Comparison of ENCODE assay signal across 12 mouse cellular contexts in the genomic region with DNA sequence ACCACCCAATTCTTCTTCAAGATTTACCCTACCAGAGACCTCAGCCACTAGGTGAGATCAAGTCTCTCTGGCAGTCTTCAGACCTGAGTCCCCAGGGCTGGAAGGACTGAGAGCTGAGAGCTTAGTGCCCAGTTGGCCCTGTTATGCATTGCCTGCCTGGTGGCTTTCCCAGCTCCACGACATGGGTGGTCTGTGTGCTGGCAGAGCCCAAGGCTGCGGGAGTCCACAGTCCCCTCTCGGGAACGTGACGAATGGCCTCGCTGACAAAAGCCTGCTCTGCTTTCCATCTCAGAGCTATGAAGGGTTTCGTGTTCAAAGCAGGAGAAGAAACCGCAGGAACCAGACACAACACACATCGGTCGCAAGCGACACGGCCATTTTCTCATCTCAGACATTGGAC.
DNase-seq lines count a peak whose midpoint lies in the region; ATAC-seq and TF ChIP-seq lines count a peak whose summit lies in the region.
"Had no signal": no experiment of that assay in that cellular context is flagged by ENCODE, and none has a peak within 500 bp of the region (broad histone marks: within the 10 kb centered on the region; RNA-seq: fewer than 3 reads in every experiment).

No protein-coding gene starts in this region.

- H3K4me1 ChIP-seq in heart, embryonic 11.5 days (ENCODE audit: control insufficient read depth, insufficient read depth, low read length), result peaks cover 4% of the 10 kb centered on the region; the same call in 1 of the 2 replicates
- H3K4me1 ChIP-seq in embryonic facial prominence, embryonic 11.5 days (ENCODE audit: control insufficient read depth, insufficient read depth, low read length), result no peaks in the 10 kb centered on the region
- peaks cover 15% of the 10 kb centered on the region for H3K4me1 ChIP-seq in limb, embryonic 14.5 days (ENCODE audit: control insufficient read depth, insufficient read depth, low read length)

- DNase-seq in heart, postnatal 4 days, result peak; percentile 34
- peak; percentile 15 for DNase-seq in brain, embryonic 14.5 days (ENCODE audit: low read depth)
- peak; percentile 56 for DNase-seq in embryonic facial prominence, embryonic 11.5 days (ENCODE audit: low spot score)
- peak; percentile 38 for DNase-seq in limb, embryonic 14.5 days (ENCODE audit: low spot score)
- DNase-seq in urinary bladder, postnatal 14 days (ENCODE audit: low spot score), result no peak
- no peak for DNase-seq in cerebellum, postnatal 14 days
- no peak for DNase-seq in c-Kit-positive CD71-positive TER-119-positive erythroid progenitor cells, embryonic 14.5 days (ENCODE audit: low spot score)
- DNase-seq: liver, postnatal 0 days; right cerebral cortex, postnatal 4 days; thymus, adult 18-20 months had no signal

- no peaks in the 10 kb centered on the region for H3K27me3 ChIP-seq in heart, embryonic 11.5 days (ENCODE audit: control insufficient read depth, insufficient read depth, low read length)
- H3K27me3 ChIP-seq in embryonic facial prominence, embryonic 11.5 days (ENCODE audit: control insufficient read depth, insufficient read depth, low read length), result no peaks in the 10 kb centered on the region
- no peaks in the 10 kb centered on the region for H3K27me3 ChIP-seq in limb, embryonic 14.5 days (ENCODE audit: control insufficient read depth, insufficient read depth, low read length)

- no peaks in the 10 kb centered on the region for H3K9me3 ChIP-seq in heart, embryonic 11.5 days (replicated peaks; ENCODE audit: control insufficient read depth, low read length)
- H3K9me3 ChIP-seq in embryonic facial prominence, embryonic 11.5 days (replicated peaks; ENCODE audit: control insufficient read depth, low read length), result no peaks in the 10 kb centered on the region
- H3K9me3 ChIP-seq in limb, embryonic 14.5 days (ENCODE audit: control insufficient read depth, low read length), result no peaks in the 10 kb centered on the region

- no peak overlapping the region for H3K9ac ChIP-seq in heart, embryonic 11.5 days (ENCODE audit: low read depth, low read length)
- H3K9ac ChIP-seq in embryonic facial prominence, embryonic 11.5 days (replicated peaks; ENCODE audit: low read length), result no peak overlapping the region
- no peak overlapping the region for H3K9ac ChIP-seq in limb, embryonic 14.5 days (ENCODE audit: low read depth, low read length, severe bottlenecking)
- H3K9ac ChIP-seq: liver, postnatal 0 days had no signal

- H3K36me3 ChIP-seq in heart, embryonic 11.5 days (ENCODE audit: control insufficient read depth, insufficient read depth, low read length), result no peaks in the 10 kb centered on the region
- H3K36me3 ChIP-seq in embryonic facial prominence, embryonic 11.5 days (replicated peaks; ENCODE audit: control insufficient read depth, insufficient read depth, low read depth, low read length), result no peaks in the 10 kb centered on the region
- H3K36me3 ChIP-seq in limb, embryonic 14.5 days (ENCODE audit: control insufficient read depth, insufficient read depth, low read length), result no peaks in the 10 kb centered on the region

- WGBS in heart, embryonic 11.5 days (ENCODE audit: insufficient replicate concordance), result 36% methylated on average over 12 of the region's 12 CpGs
- 63% methylated on average over 12 of the region's 12 CpGs for WGBS in embryonic facial prominence, embryonic 11.5 days
- 23% methylated on average over 12 of the region's 12 CpGs for WGBS in limb, embryonic 14.5 days

- no peak overlapping the region for H3K4me3 ChIP-seq in heart, embryonic 11.5 days (ENCODE audit: low read depth, low read length)
- H3K4me3 ChIP-seq in embryonic facial prominence, embryonic 11.5 days (ENCODE audit: low read depth, low read length), result no peak overlapping the region
- no peak overlapping the region for H3K4me3 ChIP-seq in limb, embryonic 14.5 days (replicated peaks; ENCODE audit: low read length)
- H3K4me3 ChIP-seq: myocyte had no signal

- TF ChIP-seq CTCF in brain, embryonic 14.5 days (IDR thresholded peaks at IDR 0.05; ENCODE audit: borderline replicate concordance, extremely low read depth, insufficient read depth, insufficient read length), result no peak

- H3K27ac ChIP-seq in heart, embryonic 11.5 days (ENCODE audit: low read depth, low read length), result no peak overlapping the region
- no peak overlapping the region for H3K27ac ChIP-seq in embryonic facial prominence, embryonic 11.5 days (replicated peaks; ENCODE audit: low read depth, low read length)
- peak overlapping the region; percentile 39; the same call in 1 of the 2 replicates for H3K27ac ChIP-seq in limb, embryonic 14.5 days (replicated peaks; ENCODE audit: low read depth, low read length)

- TF ChIP-seq POLR2A in brain, embryonic 14.5 days (IDR thresholded peaks at IDR 0.05; ENCODE audit: borderline replicate concordance, extremely low read depth, insufficient read depth, insufficient read length, poor library complexity, severe bottlenecking), result no peak
- no peak for TF ChIP-seq POLR2A in limb, embryonic 14.5 days (IDR thresholded peaks at IDR 0.05; ENCODE audit: borderline replicate concordance, extremely low read depth, insufficient read depth, insufficient read length)

- no peak overlapping the region for H3K4me2 ChIP-seq in heart, embryonic 11.5 days
- H3K4me2 ChIP-seq in embryonic facial prominence, embryonic 11.5 days (ENCODE audit: low read depth, low read length), result no peak overlapping the region
- H3K4me2 ChIP-seq in limb, embryonic 14.5 days (replicated peaks; ENCODE audit: low read depth, low read length, severe bottlenecking), result 0 out of 2 replicates have a peak overlapping the region, but pooled peaks have one; percentile 24

- ATAC-seq in heart, embryonic 11.5 days (replicated peaks; ENCODE audit: insufficient number of reproducible peaks, low FRiP score, low TSS enrichment), result no peak
- ATAC-seq in embryonic facial prominence, embryonic 11.5 days (replicated peaks; ENCODE audit: insufficient number of reproducible peaks, low FRiP score, low TSS enrichment, low read depth), result peak; percentile 59; the same call in 1 of the 2 replicates
- ATAC-seq in limb, embryonic 14.5 days (ENCODE audit: low FRiP score, low read depth), result peak; percentile 70; the same call in 1 of the 2 replicates
- ATAC-seq: liver, postnatal 0 days had no signal

Comparison
In these comparisons a context has a peak if more than half of its experiments do, and no peak if none do; other contexts are left out.
1. DNase-seq: peak in heart, postnatal 4 days (single experiment), brain, embryonic 14.5 days (single experiment), embryonic facial prominence, embryonic 11.5 days (single experiment) and limb, embryonic 14.5 days (single experiment); none in urinary bladder, postnatal 14 days (single experiment), cerebellum, postnatal 14 days (0 of 2) and c-Kit-positive CD71-positive TER-119-positive erythroid progenitor cells, embryonic 14.5 days (single experiment).